Mouse (Mus musculus): ENCODE results near the gene Plcl1. TPM values are rescaled to one million over a fixed set of nuclear protein-coding genes. Genes with fewer than 3 reads are reported as not detected.
"Not testable (repeated sequence)": the region's sequence is repeated elsewhere in the genome, so short reads cannot be mapped to it uniquely, and the experiment has no call there.

Gene Plcl1
- polyA plus RNA-seq, 2 experiments = 0.05 to 0.12 TPM

DNA sequence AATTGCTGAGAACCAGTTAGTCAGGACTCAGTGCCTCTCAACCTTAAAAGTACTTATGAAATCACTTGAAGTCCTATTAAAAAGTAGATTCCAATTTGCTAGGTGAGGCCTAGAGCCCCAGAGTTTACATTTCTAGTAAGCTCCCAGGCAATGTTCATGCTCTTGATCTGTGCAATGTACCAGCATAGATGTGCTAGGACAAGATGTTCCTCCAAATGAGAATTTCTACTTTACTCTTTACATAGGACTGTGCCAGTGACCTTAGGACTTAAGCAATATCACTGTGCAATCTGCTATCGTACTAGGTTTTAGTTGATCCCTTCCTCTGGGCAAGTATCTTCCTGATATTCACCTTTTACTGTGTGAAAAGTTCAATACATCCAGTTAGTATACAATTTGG lies 103.9 kb downstream of the Plcl1 start:
- H3K27ac ChIP-seq = no peak overlapping the region
- no peak overlapping the region for H3K9ac ChIP-seq (replicated peaks)
- no peak for DNase-seq (ENCODE audit: low read depth in 3 of 3, low spot score in 3 of 3)
- no peak overlapping the region for H3K4me3 ChIP-seq (ENCODE audit: insufficient read depth in 1 of 2, low read depth in 2 of 2, low read length in 2 of 2)
- H3K4me2 ChIP-seq (ENCODE audit: low read depth) = no peak overlapping the region
- H3K36me3 ChIP-seq (replicated peaks; ENCODE audit: control insufficient read depth, insufficient read depth, low read depth) = no peaks in the 10 kb centered on the region
- WGBS (ENCODE audit: insufficient replicate concordance) = 55% methylated on average over 1 of the region's 1 CpGs
- no peaks in the 10 kb centered on the region for H3K27me3 ChIP-seq (ENCODE audit: control insufficient read depth, insufficient read depth, low read length)
- H3K4me1 ChIP-seq (replicated peaks; ENCODE audit: control insufficient read depth in 2 of 2, insufficient read depth in 2 of 2, low read length in 1 of 2) = no peaks in the 10 kb centered on the region
- H3K9me3 ChIP-seq (ENCODE audit: control insufficient read depth, low read length) = no peaks in the 10 kb centered on the region
- no peak for TF ChIP-seq EP300 (IDR thresholded peaks at IDR 0.05; ENCODE audit: low read depth)
- no peak for ATAC-seq (ENCODE audit: insufficient read depth)

DNA sequence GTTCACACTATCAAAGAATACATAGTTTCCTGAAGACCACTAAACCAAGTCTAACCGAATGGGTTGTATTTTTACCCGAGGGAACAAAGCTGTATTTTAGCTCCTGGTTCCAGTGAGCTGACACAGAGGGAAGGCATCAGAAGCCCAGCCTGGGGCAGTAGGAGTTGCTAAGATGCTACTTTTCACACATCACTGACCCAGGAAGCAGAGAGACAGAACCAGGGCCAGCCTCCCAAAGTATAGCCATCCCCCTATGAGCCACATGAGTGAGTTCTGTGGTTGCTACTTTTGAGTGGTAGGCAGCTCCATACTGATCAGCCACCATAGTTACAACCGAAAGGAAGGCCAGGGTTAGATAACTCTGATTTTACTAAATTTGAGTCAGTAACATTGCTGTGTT lies 106.4 kb downstream of the Plcl1 start:
- Histone ChIP-seq H3K27me3 (ENCODE audit: control insufficient read depth, insufficient read depth, low read length) (no peaks in the 10 kb centered on the region), H3K4me1 (replicated peaks; ENCODE audit: control insufficient read depth in 2 of 2, insufficient read depth in 2 of 2, low read length in 1 of 2) (no peaks in the 10 kb centered on the region), H3K9ac (replicated peaks) (no peak overlapping the region), H3K36me3 (replicated peaks; ENCODE audit: control insufficient read depth, insufficient read depth, low read depth) (no peaks in the 10 kb centered on the region), H3K27ac (no peak overlapping the region), H3K4me2 (ENCODE audit: low read depth) (no peak overlapping the region), H3K9me3 (ENCODE audit: control insufficient read depth, low read length) (no peaks in the 10 kb centered on the region), H3K4me3 (ENCODE audit: insufficient read depth in 1 of 2, low read depth in 2 of 2, low read length in 2 of 2) (no peak overlapping the region)
- 59% methylated on average over 3 of the region's 3 CpGs for WGBS (ENCODE audit: insufficient replicate concordance)
- TF ChIP-seq EP300 (IDR thresholded peaks at IDR 0.05; ENCODE audit: low read depth) (no peak), CTCF (IDR thresholded peaks at IDR 0.05; ENCODE audit: low read depth) (no peak)
- DNase-seq (ENCODE audit: low read depth in 3 of 3, low spot score in 3 of 3) (no peak), ATAC-seq (ENCODE audit: insufficient read depth) (no peak)

DNA sequence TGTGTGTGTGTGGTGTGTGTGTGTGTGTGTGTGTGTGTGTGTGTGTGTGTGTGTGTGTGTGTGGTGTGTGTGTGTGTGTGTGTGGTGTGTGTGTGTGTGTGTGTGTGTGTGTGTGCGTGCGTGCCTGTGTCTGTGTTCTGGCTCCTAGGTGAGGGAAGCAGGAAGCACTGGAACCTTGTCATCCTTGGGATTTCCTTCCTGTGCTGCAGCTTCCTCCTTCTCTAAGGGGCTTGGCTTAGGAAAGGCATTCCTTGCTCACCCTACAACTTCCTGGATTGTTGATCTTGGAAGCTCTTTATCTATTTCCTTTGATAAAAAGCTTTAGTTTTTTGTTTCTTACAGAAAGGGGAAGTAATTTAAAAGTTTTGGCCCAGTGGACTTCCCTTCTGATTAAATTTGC lies 107.1 kb downstream of the Plcl1 start:
- H3K27me3 ChIP-seq (ENCODE audit: control insufficient read depth, insufficient read depth, low read length); H3K4me3 ChIP-seq (ENCODE audit: insufficient read depth in 1 of 2, low read depth in 2 of 2, low read length in 2 of 2); H3K4me2 ChIP-seq (ENCODE audit: low read depth); DNase-seq (ENCODE audit: low read depth in 3 of 3, low spot score in 3 of 3); H3K9ac ChIP-seq (replicated peaks); H3K9me3 ChIP-seq (ENCODE audit: control insufficient read depth, low read length); H3K4me1 ChIP-seq (replicated peaks; ENCODE audit: control insufficient read depth in 2 of 2, insufficient read depth in 2 of 2, low read length in 1 of 2); ATAC-seq (ENCODE audit: insufficient read depth); H3K27ac ChIP-seq; H3K36me3 ChIP-seq (replicated peaks; ENCODE audit: control insufficient read depth, insufficient read depth, low read depth): not testable (repeated sequence)
- WGBS (ENCODE audit: insufficient replicate concordance) = 46% methylated on average over 2 of the region's 2 CpGs

DNA sequence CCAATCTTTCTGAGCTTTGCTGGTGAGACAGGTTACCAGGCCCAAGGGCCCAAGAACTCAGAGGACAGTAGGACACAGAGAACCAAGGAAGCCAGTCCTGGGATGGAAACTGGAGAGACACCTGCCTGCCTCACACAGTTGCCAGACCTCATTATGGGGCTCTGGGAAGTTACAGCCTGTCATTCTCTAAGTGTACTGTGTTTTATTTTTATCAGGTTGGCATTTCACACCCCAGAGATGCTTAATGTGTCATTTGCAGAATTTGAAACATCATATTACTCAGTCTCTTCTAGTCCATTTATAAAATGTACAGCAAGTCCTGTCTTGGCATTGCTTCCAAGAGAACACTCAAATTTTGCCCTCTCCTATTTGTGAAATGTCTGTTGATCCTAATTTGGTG lies 111.5 kb downstream of the Plcl1 start:
- Histone ChIP-seq H3K4me3 (ENCODE audit: insufficient read depth in 1 of 2, low read depth in 2 of 2, low read length in 2 of 2) (no peak overlapping the region), H3K4me2 (ENCODE audit: low read depth) (no peak overlapping the region), H3K27ac (no peak overlapping the region), H3K9me3 (ENCODE audit: control insufficient read depth, low read length) (no peaks in the 10 kb centered on the region), H3K36me3 (replicated peaks; ENCODE audit: control insufficient read depth, insufficient read depth, low read depth) (no peaks in the 10 kb centered on the region), H3K27me3 (ENCODE audit: control insufficient read depth, insufficient read depth, low read length) (no peaks in the 10 kb centered on the region), H3K4me1 (replicated peaks; ENCODE audit: control insufficient read depth in 2 of 2, insufficient read depth in 2 of 2, low read length in 1 of 2) (no peaks in the 10 kb centered on the region), H3K9ac (replicated peaks) (no peak overlapping the region)
- DNase-seq (ENCODE audit: low read depth in 3 of 3, low spot score in 3 of 3) = no peak
- no peak for ATAC-seq (ENCODE audit: insufficient read depth)
- TF ChIP-seq EP300 (IDR thresholded peaks at IDR 0.05; ENCODE audit: low read depth) = no peak
- no peak for TF ChIP-seq CTCF (IDR thresholded peaks at IDR 0.05; ENCODE audit: low read depth)

DNA sequence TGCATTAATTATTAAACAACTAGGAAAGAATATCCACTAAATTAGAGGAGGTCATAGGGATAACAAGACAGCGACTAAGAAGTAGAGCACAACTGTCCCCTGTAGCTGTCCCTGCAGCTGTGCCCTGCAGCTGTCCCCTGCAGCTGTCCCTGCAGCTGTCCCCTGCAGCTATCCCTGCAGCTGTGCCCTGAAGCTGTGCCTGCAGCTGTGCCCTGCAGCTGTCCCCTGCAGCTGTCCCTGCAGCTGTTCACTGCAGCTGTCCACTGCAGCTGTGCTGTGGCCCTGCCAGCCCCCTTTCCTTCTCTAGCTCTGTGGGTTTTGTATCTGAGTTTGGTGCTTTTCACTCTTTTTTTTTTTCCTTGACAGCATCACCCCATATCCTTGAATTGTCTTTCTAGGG lies 118.2 kb downstream of the Plcl1 start:
- no peak overlapping the region for H3K27ac ChIP-seq
- no peaks in the 10 kb centered on the region for H3K9me3 ChIP-seq (ENCODE audit: control insufficient read depth, low read length)
- H3K4me2 ChIP-seq (ENCODE audit: low read depth) = no peak overlapping the region
- no peak overlapping the region for H3K4me3 ChIP-seq (ENCODE audit: insufficient read depth in 1 of 2, low read depth in 2 of 2, low read length in 2 of 2)
- DNase-seq (ENCODE audit: low read depth in 3 of 3, low spot score in 3 of 3) (no peak), ATAC-seq (ENCODE audit: insufficient read depth) (no peak)
- 0 out of 4 replicates have a peak, but pooled peaks cover 0 to 2% of the 10 kb centered on the region in 2 experiments for H3K4me1 ChIP-seq (replicated peaks; ENCODE audit: control insufficient read depth in 2 of 2, insufficient read depth in 2 of 2, low read length in 1 of 2)
- TF ChIP-seq EP300 (IDR thresholded peaks at IDR 0.05; ENCODE audit: low read depth) (no peak), CTCF (IDR thresholded peaks at IDR 0.05; ENCODE audit: low read depth) (no peak)
- no peaks in the 10 kb centered on the region for H3K36me3 ChIP-seq (replicated peaks; ENCODE audit: control insufficient read depth, insufficient read depth, low read depth)
- whole genome bisulfite sequencing (ENCODE audit: insufficient replicate concordance) = 85% methylated on average over 1 of the region's 1 CpGs
- H3K27me3 ChIP-seq (ENCODE audit: control insufficient read depth, insufficient read depth, low read length) = no peaks in the 10 kb centered on the region
- H3K9ac ChIP-seq (replicated peaks) = no peak overlapping the region

DNA sequence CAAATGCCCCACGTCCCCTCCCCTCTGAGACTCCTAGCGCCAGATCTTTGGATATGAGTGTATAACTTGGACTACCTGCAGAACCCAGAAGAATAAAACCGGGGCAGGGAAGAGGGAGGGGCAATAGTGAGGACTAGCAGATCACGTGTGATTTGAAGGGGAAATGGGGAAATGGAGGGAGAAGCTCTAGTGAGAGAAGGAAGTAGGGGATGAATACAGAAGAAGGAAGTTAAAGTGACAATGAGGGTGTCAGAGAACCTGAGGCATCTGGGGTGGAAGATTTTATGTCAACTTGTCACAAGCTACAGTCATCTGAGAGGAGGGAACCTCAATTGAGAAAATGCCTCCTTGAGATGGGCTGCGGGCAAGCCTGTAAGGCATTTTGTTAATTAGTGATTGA lies 119.4 kb downstream of the Plcl1 start:
- no peak overlapping the region for H3K4me2 ChIP-seq (ENCODE audit: low read depth)
- TF ChIP-seq EP300 (IDR thresholded peaks at IDR 0.05; ENCODE audit: low read depth) = no peak
- TF ChIP-seq CTCF (IDR thresholded peaks at IDR 0.05; ENCODE audit: low read depth) = no peak
- no peaks in the 10 kb centered on the region for H3K36me3 ChIP-seq (replicated peaks; ENCODE audit: control insufficient read depth, insufficient read depth, low read depth)
- H3K9me3 ChIP-seq (ENCODE audit: control insufficient read depth, low read length) = no peaks in the 10 kb centered on the region
- H3K4me1 ChIP-seq (replicated peaks; ENCODE audit: control insufficient read depth in 2 of 2, insufficient read depth in 2 of 2, low read length in 1 of 2) = 0 out of 4 replicates have a peak, but pooled peaks cover 0 to 2% of the 10 kb centered on the region in 2 experiments
- H3K9ac ChIP-seq (replicated peaks) = no peak overlapping the region
- H3K27ac ChIP-seq = no peak overlapping the region
- DNase-seq (ENCODE audit: low read depth in 3 of 3, low spot score in 3 of 3) (no peak), ATAC-seq (ENCODE audit: insufficient read depth) (no peak)
- H3K4me3 ChIP-seq (ENCODE audit: insufficient read depth in 1 of 2, low read depth in 2 of 2, low read length in 2 of 2) = no peak overlapping the region
- WGBS (ENCODE audit: insufficient replicate concordance) = 40% methylated on average over 5 of the region's 5 CpGs
- H3K27me3 ChIP-seq (ENCODE audit: control insufficient read depth, insufficient read depth, low read length) = no peaks in the 10 kb centered on the region; the same call in 1 of the 2 replicates

All from liver, embryonic 14.5 days (tissue).